Mouse (Mus musculus): Measurements from ENCODE around the gene Nfkb2.

Nfkb2 gene

GRCm38 (mm10) chr19:46308706-46309435, 4.8 kb downstream of the Nfkb2 start:
- DNase-seq: peak; percentile 87

- peak; percentile 36 for DNase-seq
Observed at GRCm38 (mm10) chr19:46309651-46310305, 5.7 kb downstream of the Nfkb2 start.

GRCm38 (mm10) chr19:46310312-46310865, 6.3 kb downstream of the Nfkb2 start:
- DNase-seq: peak; percentile 46

GRCm38 (mm10) chr19:46311341-46311740, 7.2 kb downstream of the Nfkb2 start:
- peak; percentile 35 for DNase-seq

- DNase-seq: no peak
Observed at GRCm38 (mm10) chr19:46312566-46312965, 8.4 kb downstream of the Nfkb2 start.

GRCm38 (mm10) chr19:46313116-46313515, 9.0 kb downstream of the Nfkb2 start:
- DNase-seq: peak; percentile 25

GRCm38 (mm10) chr19:46313591-46313990, 9.5 kb downstream of the Nfkb2 start:
- DNase-seq: no peak

- DNase-seq: peak; percentile 51
Observed at GRCm38 (mm10) chr19:46314151-46314601, 10.1 kb downstream of the Nfkb2 start.

- DNase-seq: peak; percentile 26
Observed at GRCm38 (mm10) chr19:46314872-46315742, 11.0 kb downstream of the Nfkb2 start.

GRCm38 (mm10) chr19:46315752-46316610, 11.9 kb downstream of the Nfkb2 start:
- DNase-seq: peak; percentile 42

GRCm38 (mm10) chr19:46316846-46317545, 12.9 kb downstream of the Nfkb2 start:
- peak; percentile 48 for DNase-seq

- no peak for DNase-seq
Observed at GRCm38 (mm10) chr19:46317546-46317885, 13.4 kb downstream of the Nfkb2 start.

GRCm38 (mm10) chr19:46318031-46318471, 13.9 kb downstream of the Nfkb2 start:
- DNase-seq: peak; percentile 62

GRCm38 (mm10) chr19:46318586-46319378, 14.7 kb downstream of the Nfkb2 start:
- peak; percentile 78 for DNase-seq

GRCm38 (mm10) chr19:46320076-46320785, 16.1 kb downstream of the Nfkb2 start:
- no peak for DNase-seq

- DNase-seq: peak; percentile 90
Observed at GRCm38 (mm10) chr19:46321101-46321943, 17.2 kb downstream of the Nfkb2 start.

- peak; percentile 68 for DNase-seq
Observed at GRCm38 (mm10) chr19:46322144-46322995, 18.2 kb downstream of the Nfkb2 start.
